Mouse (Mus musculus) small intestine, adult 2 months (tissue): ENCODE results near the gene Hnrnpr. TPM values are rescaled to one million over a fixed set of nuclear protein-coding genes. Genes with fewer than 3 reads are reported as not detected.

ENCODE experiments used
- H3K27ac ChIP-seq: fragments of 200-500 bp; 2 replicates; pipeline ENCODE4 v1.5.1; 2012; ENCODE audit warnings: low read depth, low read length, control low read depth, inconsistent platforms; ENCODE audit not compliant: insufficient read depth
- H3K27me3 ChIP-seq: fragments of 200-500 bp; 2 replicates; pipeline ENCODE4 v1.6.1; 2012; ENCODE audit warnings: mild to moderate bottlenecking, moderate library complexity, low read length, inconsistent platforms; ENCODE audit not compliant: control insufficient read depth, insufficient read depth
- H3K36me3 ChIP-seq: fragments of 200-500 bp; 2 replicates; pipeline ENCODE4 v1.6.1; 2012; ENCODE audit warnings: mild to moderate bottlenecking, low read length, control low read depth, inconsistent platforms; ENCODE audit not compliant: control insufficient read depth, insufficient read depth
- H3K4me1 ChIP-seq: fragments of 200-500 bp; 2 replicates; pipeline ENCODE4 v1.6.1; 2012; ENCODE audit warnings: low read length, inconsistent platforms, mixed read lengths; ENCODE audit not compliant: control insufficient read depth, insufficient read depth, insufficient read length
- H3K4me3 ChIP-seq: fragments of 200-500 bp; 2 replicates; pipeline ENCODE4 v1.5.1; 2012; ENCODE audit warnings: low read depth, mild to moderate bottlenecking, control low read depth, inconsistent platforms, low read length, moderate library complexity
- CTCF ChIP-seq: fragments of 200-500 bp; IDR thresholded peaks from 2 replicates; pipeline ENCODE4 v1.5.1; 2012; ENCODE audit warnings: low read depth, mild to moderate bottlenecking, control low read depth, inconsistent platforms, low read length, moderate library complexity, mixed read lengths; ENCODE audit not compliant: insufficient replicate concordance, insufficient read length; ENCODE audit errors: extremely low read depth
- POLR2A ChIP-seq: fragments of 200-500 bp; IDR thresholded peaks from 2 replicates; pipeline ENCODE4 v1.6.1; 2012; ENCODE audit warnings: low read depth, mild to moderate bottlenecking, control low read depth, inconsistent platforms, low read length, moderate library complexity
- WGBS: fragments of 180-500 bp; shearing (Covaris S2); methylation state at CpG from one replicate; pipeline ENCODE4 v1.1.7; 2018; 5-methylcytosine and 5-hydroxymethylcytosine counted together
- polyA plus RNA-seq: library from polyadenylated mRNA; depleted of rRNA; stranded (reverse); fragments of >200 nt; gene quantifications from 2 replicates; pipeline ENCODE4 v1.2.3, GENCODE M21; 2012

Gene Hnrnpr
- polyA plus RNA-seq, 1 experiment, result 2.8 TPM

- TF ChIP-seq POLR2A (no peak), CTCF (no peak)
- WGBS, result 90% methylated on average over 66 of the region's 66 CpGs
- Histone ChIP-seq H3K27me3 (no peaks in the 10 kb centered on the region), H3K4me1 (peaks cover 3% of the 10 kb centered on the region; the same call in 1 of the 2 replicates), H3K27ac (no peak overlapping the region), H3K36me3 (peaks cover 44% of the 10 kb centered on the region), H3K4me3 (no peak overlapping the region)
These were observed 20.6 kb upstream of the Hnrnpr start for GRCm38 (mm10) chr4:136289918-136290780.

- Histone ChIP-seq H3K27me3 (no peaks in the 10 kb centered on the region), H3K36me3 (peaks cover 44% of the 10 kb centered on the region), H3K4me3 (no peak overlapping the region), H3K4me1 (peaks cover 3% of the 10 kb centered on the region; the same call in 1 of the 2 replicates), H3K27ac (no peak overlapping the region)
- no peak for TF ChIP-seq POLR2A
- no peak for TF ChIP-seq CTCF
- WGBS, result 91% methylated on average over 39 of the region's 39 CpGs
These were observed 19.8 kb upstream of the Hnrnpr start for GRCm38 (mm10) chr4:136290781-136291595.

- Histone ChIP-seq H3K27ac (no peak overlapping the region), H3K27me3 (no peaks in the 10 kb centered on the region), H3K36me3 (peaks cover 44% of the 10 kb centered on the region), H3K4me3 (no peak overlapping the region), H3K4me1 (peaks cover 1% of the 10 kb centered on the region; the same call in 1 of the 2 replicates)
- no peak for TF ChIP-seq CTCF
- no peak for TF ChIP-seq POLR2A
- WGBS, result 90% methylated on average over 6 of the region's 6 CpGs
These were observed 19.1 kb upstream of the Hnrnpr start for GRCm38 (mm10) chr4:136291692-136292091.

- no peak overlapping the region for H3K27ac ChIP-seq
- 67% methylated on average over 7 of the region's 7 CpGs for WGBS
These were observed 14.8 kb upstream of the Hnrnpr start for GRCm38 (mm10) chr4:136295941-136296340.

GRCm38 (mm10) chr4:136302462-136302861, 8.3 kb upstream of the Hnrnpr start:
- H3K4me1 ChIP-seq, result peaks cover 4% of the 10 kb centered on the region; the same call in 1 of the 2 replicates
- no peak overlapping the region for H3K4me3 ChIP-seq
- no peaks in the 10 kb centered on the region for H3K27me3 ChIP-seq
- 17% methylated on average over 4 of the region's 4 CpGs for WGBS
- no peak for TF ChIP-seq CTCF
- TF ChIP-seq POLR2A, result no peak
- H3K36me3 ChIP-seq, result no peaks in the 10 kb centered on the region
- H3K27ac ChIP-seq, result no peak overlapping the region

More at GRCm38 (mm10) chr4:136295941-136296340, 14.8 kb upstream of the Hnrnpr start:
- peaks cover 21% of the 10 kb centered on the region for H3K36me3 ChIP-seq
- no peak for TF ChIP-seq CTCF
- TF ChIP-seq POLR2A, result no peak
- no peak overlapping the region for H3K4me3 ChIP-seq
- no peaks in the 10 kb centered on the region for H3K4me1 ChIP-seq
- no peaks in the 10 kb centered on the region for H3K27me3 ChIP-seq

GRCm38 (mm10) chr4:136304181-136304580, 6.6 kb upstream of the Hnrnpr start:
- WGBS, result 62% methylated on average over 2 of the region's 2 CpGs
- H3K27me3 ChIP-seq, result no peaks in the 10 kb centered on the region
- H3K27ac ChIP-seq, result no peak overlapping the region
- H3K4me3 ChIP-seq, result no peak overlapping the region
- no peaks in the 10 kb centered on the region for H3K36me3 ChIP-seq
- TF ChIP-seq CTCF (no peak), POLR2A (no peak)
- H3K4me1 ChIP-seq, result peaks cover 4% of the 10 kb centered on the region; the same call in 1 of the 2 replicates
